Mouse (Mus musculus): ENCODE data around the gene Pax5.

DNA sequence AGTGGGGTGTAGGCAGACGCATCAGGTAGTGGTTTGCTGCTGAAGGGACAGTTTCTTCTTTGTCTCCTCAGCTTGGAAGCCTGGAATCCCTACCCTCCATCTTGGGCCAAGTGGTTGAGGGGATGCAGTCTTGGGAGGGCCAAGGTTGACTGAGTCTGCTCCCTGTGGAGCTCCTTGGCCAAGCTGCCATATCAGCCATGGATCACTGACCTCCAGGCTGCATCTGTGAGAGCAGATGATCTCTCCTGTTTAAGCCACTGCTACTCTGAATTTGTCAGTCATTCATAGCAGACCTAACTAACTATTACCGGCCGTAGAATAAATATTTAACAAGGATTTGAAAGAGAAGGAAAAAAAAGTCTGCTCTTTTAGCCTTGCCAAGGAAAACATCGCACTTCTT lies 196.3 kb downstream of the Pax5 start:
- TF ChIP-seq CTCF (IDR thresholded peaks at IDR 0.05; ENCODE audit: low read depth) (no peak), EP300 (optimal IDR thresholded peaks at IDR 0.05) (no peak)
